Mouse (Mus musculus): Measurements from ENCODE around the gene B3galnt1.

- no peak for TF ChIP-seq E2F4 (IDR thresholded peaks at IDR 0.05; ENCODE audit: borderline replicate concordance, low read depth, low read length)
- no peak for TF ChIP-seq NRF1 (IDR thresholded peaks at IDR 0.05; ENCODE audit: insufficient read depth, low read depth, low read length, poor library complexity, severe bottlenecking)
- no peak for TF ChIP-seq CTCF (IDR thresholded peaks at IDR 0.05 in 2 of 3, conservative IDR thresholded peaks at IDR 0.05 in 1 of 3; ENCODE audit: control insufficient read depth in 1 of 3, insufficient read depth in 1 of 3, low read depth in 2 of 3, low read length in 3 of 3, poor library complexity in 1 of 3, severe bottlenecking in 1 of 3)
- no peak for TF ChIP-seq CHD1 (IDR thresholded peaks at IDR 0.05; ENCODE audit: low read depth, low read length)
- TF ChIP-seq ZKSCAN1 (IDR thresholded peaks at IDR 0.05; ENCODE audit: low read depth, low read length): no peak
- no peak for TF ChIP-seq POLR2A (IDR thresholded peaks at IDR 0.05; ENCODE audit: control insufficient read depth in 1 of 2, insufficient read depth in 1 of 2, low read depth in 1 of 2, low read length in 2 of 2, poor library complexity in 1 of 2)
Observed at GRCm38 (mm10) chr3:69531511-69531910, 67.2 kb downstream of the B3galnt1 start.
